Mouse (Mus musculus) left cerebral cortex, postnatal 14 days (tissue): ENCODE data around the gene Strada. TPM values are rescaled to one million over a fixed set of nuclear protein-coding genes. Genes with fewer than 3 reads are reported as not detected.
"Not testable (repeated sequence)": the region's sequence is repeated elsewhere in the genome, so short reads cannot be mapped to it uniquely, and the experiment has no call there.

Experiments
- DNase-seq, 2 experiments: peaks; one replicate each; pipeline ENCODE4 v3.0.0; 2021 to 2022; ENCODE audit warnings: low spot score in 2 of 2, mixed read lengths in 1 of 2
- intact Hi-C: fragments of 180-260 bp; cut with DNase I; formaldehyde crosslinking; loops from one replicate; pipeline ENCODE4 v1.15.1; 2025
- total RNA-seq, 2 experiments: library from RNA; stranded (reverse); gene quantifications; 2 replicates each; pipeline ENCODE4 v1.2.3; 2021

The Strada gene
- total RNA-seq, 2 experiments from 2014 or later, result 24.3 to 26.9 TPM

- intact Hi-C loops, result loop anchor here (5.0 kb wide), 1 partner anchor 67 kb away; no protein-coding TSS in a partner anchor
These were observed 42.6 kb downstream of the Strada start for GRCm38 (mm10) chr11:106159216-106159920.

GRCm38 (mm10) chr11:106158930-106159215, 43.1 kb downstream of the Strada start:
- DNase-seq, result no peak
- intact Hi-C loops, result loop anchor here (5.0 kb wide), 1 partner anchor 67 kb away; no protein-coding TSS in a partner anchor

More at GRCm38 (mm10) chr11:106159216-106159920, 42.6 kb downstream of the Strada start:
- DNase-seq, result peak in 1 of 2 experiments; percentile 58

DNA sequence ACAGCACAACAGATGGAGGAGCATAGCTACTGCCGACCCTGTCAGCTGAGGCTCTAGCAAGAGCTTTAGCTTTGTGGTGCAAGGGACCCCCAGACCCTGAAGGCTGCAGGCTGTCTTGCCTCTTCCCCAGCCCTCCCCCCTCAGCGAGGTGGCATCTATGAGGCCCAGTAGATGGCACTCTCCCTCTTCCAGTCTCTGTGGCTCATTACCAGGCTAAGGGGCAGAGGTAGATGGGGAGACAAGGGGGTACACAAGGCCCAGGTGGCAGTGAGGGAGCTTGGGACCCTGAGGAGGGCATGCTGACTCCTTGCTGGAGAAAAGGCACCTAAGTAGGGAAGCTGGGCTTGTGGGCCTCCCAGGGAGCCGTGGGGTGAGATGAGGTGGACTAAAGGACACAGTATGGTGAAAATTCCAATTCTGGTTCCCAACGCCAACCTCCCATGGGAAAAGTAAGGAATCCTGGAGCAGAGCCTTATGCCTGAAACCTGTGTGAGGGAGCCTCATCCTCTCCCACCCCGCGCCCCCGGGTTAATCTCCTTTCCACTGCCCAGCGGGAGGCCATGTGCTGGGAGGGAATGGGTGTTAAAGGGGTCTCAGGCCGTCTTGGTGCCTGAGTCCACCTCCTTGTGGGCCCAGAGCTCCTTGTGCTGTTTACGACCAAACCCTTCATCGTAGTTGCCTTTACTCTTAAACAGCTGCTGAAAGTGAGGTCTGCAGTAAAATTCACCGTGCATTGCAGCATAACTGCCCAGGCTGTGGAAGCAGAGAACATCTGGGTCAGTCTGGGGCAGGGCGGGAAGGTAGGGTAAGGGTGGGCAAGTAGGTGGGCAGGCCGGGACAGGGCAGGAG, 43.7 kb downstream of the Strada start:
- no peak for DNase-seq
- intact Hi-C loops, result loop anchor here (5.0 kb wide), 1 partner anchor 66 kb away; no protein-coding TSS in a partner anchor

DNA sequence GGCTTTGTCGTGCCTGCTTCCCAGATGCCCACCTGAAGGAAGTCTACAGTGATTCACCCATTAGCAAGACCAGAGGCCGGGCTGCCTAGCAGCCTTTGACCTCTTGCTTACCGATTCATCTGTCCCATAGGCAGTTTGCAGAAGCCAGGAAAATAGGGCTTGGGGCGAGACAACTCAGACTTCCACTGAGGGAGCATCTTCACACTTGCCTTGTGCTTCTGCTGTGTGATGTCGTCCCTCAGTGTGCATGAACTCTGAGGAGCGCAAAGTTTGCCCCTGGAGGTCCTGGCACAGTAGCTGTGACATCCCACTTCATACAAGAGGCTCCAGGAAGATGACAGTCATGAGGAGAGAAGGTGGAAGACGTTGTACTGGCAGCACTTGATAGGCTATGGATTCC, 44.8 kb downstream of the Strada start:
- DNase-seq, result no peak
- intact Hi-C loops, result loop anchor here (5.0 kb wide), 1 partner anchor 65 kb away; no protein-coding TSS in a partner anchor

GRCm38 (mm10) chr11:106156257-106156656, 45.7 kb downstream of the Strada start:
- intact Hi-C loops, result loop anchor here (5.0 kb wide), 1 partner anchor 64 kb away; no protein-coding TSS in a partner anchor

GRCm38 (mm10) chr11:106155761-106156160, 46.2 kb downstream of the Strada start:
- intact Hi-C loops, result loop anchor here (5.0 kb wide), 1 partner anchor 63 kb away; no protein-coding TSS in a partner anchor
- DNase-seq, result no peak

More at GRCm38 (mm10) chr11:106156257-106156656, 45.7 kb downstream of the Strada start:
- no peak for DNase-seq

DNA sequence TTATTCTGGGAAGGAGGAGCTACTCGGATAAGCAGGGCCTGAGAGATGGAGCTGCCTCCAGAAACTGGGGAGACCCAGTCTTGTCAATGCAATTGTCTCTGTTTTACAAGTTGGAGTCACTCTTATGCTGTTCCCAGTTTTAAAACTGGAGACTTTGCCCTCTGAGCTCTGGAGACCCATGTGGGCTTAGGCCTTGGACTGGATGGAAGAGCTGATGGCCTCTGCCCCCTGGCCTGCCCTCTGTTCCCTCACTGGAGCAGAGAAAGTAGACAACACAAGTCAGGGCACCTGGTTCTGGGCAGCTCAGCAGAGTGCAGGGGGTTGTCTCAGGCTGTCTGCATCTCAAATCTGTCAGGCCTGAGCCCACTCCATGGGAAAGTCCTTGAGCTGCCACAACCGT, 47.2 kb downstream of the Strada start:
- DNase-seq, result no peak
- intact Hi-C loops, result loop anchor here (5.0 kb wide), 1 partner anchor 62 kb away; no protein-coding TSS in a partner anchor

DNA sequence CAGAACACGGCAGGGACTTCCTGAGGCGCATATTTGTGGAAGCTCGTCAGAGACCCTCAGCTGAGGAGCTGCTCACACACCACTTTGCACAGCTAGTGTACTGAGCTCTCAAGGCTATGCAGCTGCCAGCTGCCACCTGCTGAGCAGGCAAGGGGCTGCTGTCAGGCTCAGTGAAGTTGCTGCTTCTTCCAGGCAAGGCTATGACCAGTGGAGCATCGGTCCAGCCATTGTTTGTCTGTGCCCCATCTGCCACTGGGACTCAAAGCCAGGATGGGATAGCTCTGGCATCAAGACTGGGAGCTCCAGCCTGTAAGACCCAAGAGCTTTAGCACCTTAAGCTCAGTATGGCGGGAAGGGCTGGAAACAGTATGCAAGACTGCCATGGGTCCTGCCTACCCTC, 47.9 kb downstream of the Strada start:
- intact Hi-C loops, result no loop called here

GRCm38 (mm10) chr11:106152132-106152531, 49.8 kb downstream of the Strada start:
- DNase-seq, result peak in 1 of 2 experiments; percentile 77
- intact Hi-C loops, result no loop called here

More for the DNA sequence above, 47.9 kb downstream of the Strada start:
- DNase-seq, result no peak

- DNase-seq, result no peak
- intact Hi-C loops, result no loop called here
These were observed 50.7 kb downstream of the Strada start for GRCm38 (mm10) chr11:106151219-106151618.

GRCm38 (mm10) chr11:106134580-106135528, 67.1 kb downstream of the Strada start:
- peak; percentile 48 to 50 for DNase-seq
- intact Hi-C loops, result no loop called here

DNA sequence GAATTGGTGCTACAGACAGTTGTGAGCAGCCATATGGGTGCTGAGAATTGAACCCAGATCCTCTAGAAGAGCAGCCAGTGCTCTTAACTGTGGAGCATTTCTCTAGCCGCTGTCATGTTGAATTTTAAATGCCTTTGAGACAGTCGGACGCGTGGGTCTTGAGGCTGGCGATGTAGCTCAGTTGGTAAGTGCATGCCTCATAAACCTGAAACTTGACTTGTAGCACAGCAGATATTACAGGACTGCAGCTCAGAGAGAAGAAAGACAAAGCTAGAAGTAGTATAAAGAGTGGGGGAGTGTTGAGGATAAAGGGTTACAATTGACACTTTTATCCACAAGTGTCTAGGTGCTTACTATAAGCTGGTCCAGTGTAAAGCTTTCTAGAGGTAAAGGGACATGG, 69.5 kb downstream of the Strada start:
- no peak for DNase-seq
- intact Hi-C loops, result no loop called here

DNA sequence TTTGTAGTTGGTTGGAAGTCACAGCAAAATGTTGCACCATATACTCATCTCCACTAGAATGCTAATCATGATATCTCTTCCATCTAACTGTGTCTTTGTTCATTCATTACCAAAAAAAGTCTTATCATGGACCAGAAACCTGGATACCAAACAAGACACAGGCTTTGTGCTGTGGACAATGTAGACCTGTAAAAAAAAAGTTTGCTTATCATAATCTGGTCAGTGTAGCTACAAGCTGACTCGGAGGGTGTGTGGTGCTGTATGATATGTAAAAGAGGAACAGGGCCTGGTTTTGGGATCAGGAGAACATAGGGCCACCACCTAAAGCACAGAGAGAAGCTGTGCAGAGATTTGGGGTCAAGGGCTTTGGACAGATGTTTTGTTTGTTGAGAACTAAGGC, 72.5 kb downstream of the Strada start:
- intact Hi-C loops, result no loop called here
- no peak for DNase-seq

DNA sequence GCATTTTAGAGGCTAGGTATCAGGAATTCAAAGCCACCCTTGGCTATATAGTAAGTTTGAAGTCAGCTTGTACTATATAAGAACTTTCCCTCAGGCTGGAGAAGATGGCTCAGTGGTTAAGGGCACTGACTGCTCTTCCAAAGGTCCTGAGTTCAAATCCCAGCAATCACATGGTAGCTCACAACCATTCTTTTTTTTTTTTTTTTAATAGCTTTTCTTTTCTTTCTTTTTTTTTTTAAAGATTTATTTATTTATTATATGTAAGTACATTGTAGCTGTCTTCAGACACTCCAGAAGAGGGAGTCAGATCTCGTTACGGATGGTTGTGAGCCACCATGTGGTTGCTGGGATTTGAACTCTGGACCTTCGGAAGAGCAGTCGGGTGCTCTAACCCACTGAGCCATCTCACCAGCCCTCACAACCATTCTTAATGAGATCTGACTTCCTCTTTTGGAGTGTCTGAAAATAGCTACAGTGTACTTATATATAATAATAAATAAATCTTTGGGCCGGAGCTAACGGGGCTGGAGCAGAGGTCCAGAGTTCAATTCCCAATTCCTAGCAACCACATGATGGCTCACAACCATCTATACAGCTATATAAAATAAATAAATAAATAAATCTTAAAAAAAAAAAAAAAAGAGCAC, 75.1 kb downstream of the Strada start:
- intact Hi-C loops, DNase-seq: not testable (repeated sequence)

DNA sequence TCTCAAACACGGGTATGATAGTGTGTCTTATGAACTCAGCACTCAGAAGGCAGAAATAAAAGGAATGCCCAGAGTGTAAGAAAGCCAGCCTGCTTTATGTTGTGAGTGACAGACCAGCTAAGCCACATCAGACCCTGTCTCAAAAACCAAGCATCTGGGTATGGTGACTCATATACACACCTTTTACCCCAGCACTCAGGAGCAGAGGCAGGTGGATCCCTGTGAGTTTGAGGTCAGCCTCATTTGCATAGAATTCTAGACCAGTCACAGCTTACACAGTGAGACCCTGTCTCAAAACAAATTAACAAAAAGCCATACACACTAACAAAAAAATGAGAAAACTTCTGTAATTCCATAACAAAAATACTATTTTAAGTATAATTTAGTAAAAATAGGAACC, 76.1 kb downstream of the Strada start:
- intact Hi-C loops, result no loop called here
- DNase-seq, result no peak

DNA sequence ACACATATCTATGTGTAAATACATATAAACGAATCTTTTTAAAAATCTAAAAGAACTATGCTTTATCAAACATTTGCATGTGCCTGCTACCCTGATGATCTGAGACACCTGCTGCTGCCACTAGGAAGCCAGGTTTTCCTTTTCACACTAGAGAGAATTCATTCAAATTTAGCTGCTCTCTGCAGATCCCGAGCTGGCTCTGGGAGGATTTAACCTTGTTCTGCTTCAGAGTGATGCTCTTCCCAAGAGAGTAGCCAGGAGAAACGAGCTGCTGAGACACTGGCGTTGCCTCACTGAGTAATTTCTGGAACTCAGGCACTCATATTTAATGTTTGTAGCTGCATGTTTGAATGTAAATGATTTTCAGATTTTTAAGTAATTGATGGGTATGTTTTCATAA, 77.2 kb downstream of the Strada start:
- no peak for DNase-seq
- intact Hi-C loops, result no loop called here

DNA sequence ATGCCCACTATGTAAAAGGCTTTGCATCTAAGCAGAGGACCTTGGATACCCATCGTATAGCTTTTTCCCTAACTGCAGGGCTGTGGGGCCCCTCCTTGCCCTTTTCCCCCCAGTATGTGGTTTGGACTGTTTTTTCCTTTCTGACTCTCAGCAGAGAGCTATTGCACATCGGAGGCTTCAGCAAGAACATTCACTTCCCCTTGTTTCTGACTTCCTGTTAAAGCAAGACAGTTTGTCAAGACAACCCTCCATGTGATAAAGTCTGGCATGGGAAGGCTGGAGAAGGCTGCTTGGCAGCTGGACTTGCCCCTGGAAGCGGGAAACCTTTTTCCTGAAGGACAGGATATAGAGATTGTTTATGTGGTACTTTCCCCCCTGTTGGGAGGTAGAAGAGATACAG, 79.2 kb downstream of the Strada start:
- DNase-seq, result peak; percentile 9 to 26
- intact Hi-C loops, result no loop called here

GRCm38 (mm10) chr11:106122221-106122620, 79.7 kb downstream of the Strada start:
- intact Hi-C loops, result no loop called here
- no peak for DNase-seq
